Mouse (Mus musculus): Measurements from ENCODE around the gene Hmgcll1. TPM values are rescaled to one million over a fixed set of nuclear protein-coding genes. Genes with fewer than 3 reads are reported as not detected.

Hmgcll1 gene
- polyA plus RNA-seq, 1 experiment from 2014 or later: 10.5 TPM

GRCm38 (mm10) chr9:76038327-76039103 lies 23.9 kb downstream of the Hmgcll1 start:
- H3K36me3 ChIP-seq (ENCODE audit: control insufficient read depth, insufficient read depth, low read length): no peaks in the 10 kb centered on the region
- ATAC-seq (ENCODE audit: low read depth): no peak
- no peaks in the 10 kb centered on the region for H3K27me3 ChIP-seq (ENCODE audit: control insufficient read depth, insufficient read depth, low read depth, low read length)
- no peaks in the 10 kb centered on the region for H3K4me1 ChIP-seq (replicated peaks; ENCODE audit: control insufficient read depth, insufficient read depth, low read length)
- no peak overlapping the region for H3K27ac ChIP-seq (ENCODE audit: low read length)
- no peaks in the 10 kb centered on the region for H3K9me3 ChIP-seq (ENCODE audit: control insufficient read depth, low read length)
- H3K9ac ChIP-seq (ENCODE audit: low read length): no peak overlapping the region
- WGBS: 62% methylated on average over 9 of the region's 9 CpGs
- no peak overlapping the region for H3K4me2 ChIP-seq (ENCODE audit: low read depth, low read length)
- no peak overlapping the region for H3K4me3 ChIP-seq (ENCODE audit: low read length)

GRCm38 (mm10) chr9:76039711-76040110 lies 25.1 kb downstream of the Hmgcll1 start:
- Histone ChIP-seq H3K4me2 (ENCODE audit: low read depth, low read length) (no peak overlapping the region), H3K9ac (ENCODE audit: low read length) (no peak overlapping the region), H3K9me3 (ENCODE audit: control insufficient read depth, low read length) (no peaks in the 10 kb centered on the region), H3K4me3 (ENCODE audit: low read length) (no peak overlapping the region), H3K27ac (ENCODE audit: low read length) (no peak overlapping the region), H3K36me3 (ENCODE audit: control insufficient read depth, insufficient read depth, low read length) (no peaks in the 10 kb centered on the region), H3K27me3 (ENCODE audit: control insufficient read depth, insufficient read depth, low read depth, low read length) (no peaks in the 10 kb centered on the region), H3K4me1 (replicated peaks; ENCODE audit: control insufficient read depth, insufficient read depth, low read length) (no peaks in the 10 kb centered on the region)
- no peak for ATAC-seq (ENCODE audit: low read depth)
- 65% methylated on average over 5 of the region's 5 CpGs for WGBS

GRCm38 (mm10) chr9:76043341-76043740 lies 28.7 kb downstream of the Hmgcll1 start:
- 68% methylated on average over 5 of the region's 5 CpGs for WGBS
- Histone ChIP-seq H3K4me3 (ENCODE audit: low read length) (no peak overlapping the region), H3K27me3 (ENCODE audit: control insufficient read depth, insufficient read depth, low read depth, low read length) (no peaks in the 10 kb centered on the region), H3K9me3 (ENCODE audit: control insufficient read depth, low read length) (no peaks in the 10 kb centered on the region), H3K27ac (ENCODE audit: low read length) (no peak overlapping the region), H3K4me2 (ENCODE audit: low read depth, low read length) (no peak overlapping the region), H3K4me1 (replicated peaks; ENCODE audit: control insufficient read depth, insufficient read depth, low read length) (no peaks in the 10 kb centered on the region), H3K9ac (ENCODE audit: low read length) (no peak overlapping the region), H3K36me3 (ENCODE audit: control insufficient read depth, insufficient read depth, low read length) (no peaks in the 10 kb centered on the region)
- ATAC-seq (ENCODE audit: low read depth): no peak

GRCm38 (mm10) chr9:76060935-76061334 lies 46.3 kb downstream of the Hmgcll1 start:
- Histone ChIP-seq H3K4me3 (ENCODE audit: low read length) (no peak overlapping the region), H3K27me3 (ENCODE audit: control insufficient read depth, insufficient read depth, low read depth, low read length) (no peaks in the 10 kb centered on the region), H3K9me3 (ENCODE audit: control insufficient read depth, low read length) (no peaks in the 10 kb centered on the region), H3K27ac (ENCODE audit: low read length) (no peak overlapping the region), H3K4me1 (replicated peaks; ENCODE audit: control insufficient read depth, insufficient read depth, low read length) (no peaks in the 10 kb centered on the region), H3K4me2 (ENCODE audit: low read depth, low read length) (no peak overlapping the region), H3K9ac (ENCODE audit: low read length) (no peak overlapping the region), H3K36me3 (ENCODE audit: control insufficient read depth, insufficient read depth, low read length) (no peaks in the 10 kb centered on the region)
- WGBS: 57% methylated on average over 3 of the region's 3 CpGs
- no peak for ATAC-seq (ENCODE audit: low read depth)

- no peaks in the 10 kb centered on the region for H3K36me3 ChIP-seq (ENCODE audit: control insufficient read depth, insufficient read depth, low read length)
- no peaks in the 10 kb centered on the region for H3K27me3 ChIP-seq (ENCODE audit: control insufficient read depth, insufficient read depth, low read depth, low read length)
- no peaks in the 10 kb centered on the region for H3K9me3 ChIP-seq (ENCODE audit: control insufficient read depth, low read length)
- no peak overlapping the region for H3K4me2 ChIP-seq (ENCODE audit: low read depth, low read length)
- H3K27ac ChIP-seq (ENCODE audit: low read length): no peak overlapping the region
- peak; percentile 59; the same call in 1 of the 2 replicates for ATAC-seq (ENCODE audit: low read depth)
- H3K9ac ChIP-seq (ENCODE audit: low read length): no peak overlapping the region
- WGBS: 49% methylated on average over 4 of the region's 4 CpGs
- H3K4me1 ChIP-seq (replicated peaks; ENCODE audit: control insufficient read depth, insufficient read depth, low read length): no peaks in the 10 kb centered on the region
- H3K4me3 ChIP-seq (ENCODE audit: low read length): no peak overlapping the region
These were observed 46.8 kb downstream of the Hmgcll1 start for GRCm38 (mm10) chr9:76061492-76061891.

GRCm38 (mm10) chr9:76064164-76064563 lies 49.5 kb downstream of the Hmgcll1 start:
- H3K36me3 ChIP-seq (ENCODE audit: control insufficient read depth, insufficient read depth, low read length): no peaks in the 10 kb centered on the region
- H3K27me3 ChIP-seq (ENCODE audit: control insufficient read depth, insufficient read depth, low read depth, low read length): no peaks in the 10 kb centered on the region
- no peak overlapping the region for H3K4me3 ChIP-seq (ENCODE audit: low read length)
- 58% methylated on average over 2 of the region's 2 CpGs for WGBS
- no peak overlapping the region for H3K27ac ChIP-seq (ENCODE audit: low read length)
- H3K4me1 ChIP-seq (replicated peaks; ENCODE audit: control insufficient read depth, insufficient read depth, low read length): no peaks in the 10 kb centered on the region
- no peak for ATAC-seq (ENCODE audit: low read depth)
- H3K9ac ChIP-seq (ENCODE audit: low read length): no peak overlapping the region
- H3K4me2 ChIP-seq (ENCODE audit: low read depth, low read length): no peak overlapping the region
- H3K9me3 ChIP-seq (ENCODE audit: control insufficient read depth, low read length): no peaks in the 10 kb centered on the region

- Histone ChIP-seq H3K9ac (ENCODE audit: low read length) (no peak overlapping the region), H3K9me3 (ENCODE audit: control insufficient read depth, low read length) (no peaks in the 10 kb centered on the region), H3K4me2 (ENCODE audit: low read depth, low read length) (no peak overlapping the region), H3K36me3 (ENCODE audit: control insufficient read depth, insufficient read depth, low read length) (no peaks in the 10 kb centered on the region), H3K4me3 (ENCODE audit: low read length) (no peak overlapping the region), H3K27me3 (ENCODE audit: control insufficient read depth, insufficient read depth, low read depth, low read length) (no peaks in the 10 kb centered on the region), H3K27ac (ENCODE audit: low read length) (no peak overlapping the region), H3K4me1 (replicated peaks; ENCODE audit: control insufficient read depth, insufficient read depth, low read length) (no peaks in the 10 kb centered on the region)
- no peak for ATAC-seq (ENCODE audit: low read depth)
- WGBS: 28% methylated on average over 2 of the region's 2 CpGs
These were observed 76.9 kb downstream of the Hmgcll1 start for GRCm38 (mm10) chr9:76091561-76091960.

- H3K4me3 ChIP-seq (ENCODE audit: low read length): no peak overlapping the region
- ATAC-seq (ENCODE audit: low read depth): no peak
These were observed 82.6 kb downstream of the Hmgcll1 start for GRCm38 (mm10) chr9:76097221-76097620.

GRCm38 (mm10) chr9:76099981-76100380 lies 85.3 kb downstream of the Hmgcll1 start:
- H3K4me3 ChIP-seq (ENCODE audit: low read length): no peak overlapping the region
- no peak overlapping the region for H3K4me2 ChIP-seq (ENCODE audit: low read depth, low read length)
- no peaks in the 10 kb centered on the region for H3K4me1 ChIP-seq (replicated peaks; ENCODE audit: control insufficient read depth, insufficient read depth, low read length)
- no peak overlapping the region for H3K27ac ChIP-seq (ENCODE audit: low read length)
- WGBS: 62% methylated on average over 3 of the region's 3 CpGs
- no peaks in the 10 kb centered on the region for H3K27me3 ChIP-seq (ENCODE audit: control insufficient read depth, insufficient read depth, low read depth, low read length)
- H3K36me3 ChIP-seq (ENCODE audit: control insufficient read depth, insufficient read depth, low read length): no peaks in the 10 kb centered on the region
- H3K9ac ChIP-seq (ENCODE audit: low read length): no peak overlapping the region
- no peaks in the 10 kb centered on the region for H3K9me3 ChIP-seq (ENCODE audit: control insufficient read depth, low read length)
- ATAC-seq (ENCODE audit: low read depth): no peak

More at GRCm38 (mm10) chr9:76097221-76097620, 82.6 kb downstream of the Hmgcll1 start:
- no peaks in the 10 kb centered on the region for H3K9me3 ChIP-seq (ENCODE audit: control insufficient read depth, low read length)
- no peak overlapping the region for H3K9ac ChIP-seq (ENCODE audit: low read length)
- H3K27ac ChIP-seq (ENCODE audit: low read length): no peak overlapping the region
- H3K27me3 ChIP-seq (ENCODE audit: control insufficient read depth, insufficient read depth, low read depth, low read length): no peaks in the 10 kb centered on the region
- H3K36me3 ChIP-seq (ENCODE audit: control insufficient read depth, insufficient read depth, low read length): no peaks in the 10 kb centered on the region
- no peak overlapping the region for H3K4me2 ChIP-seq (ENCODE audit: low read depth, low read length)
- 80% methylated on average over 5 of the region's 5 CpGs for WGBS
- no peaks in the 10 kb centered on the region for H3K4me1 ChIP-seq (replicated peaks; ENCODE audit: control insufficient read depth, insufficient read depth, low read length)

Measured in lung, embryonic 16.5 days (tissue).